Mouse (Mus musculus): ENCODE data around the gene Gm867. TPM values are rescaled to one million over a fixed set of nuclear protein-coding genes. Genes with fewer than 3 reads are reported as not detected.

The Gm867 gene
- polyA plus RNA-seq, 1 experiment: 1.3 TPM

- Histone ChIP-seq H3K4me1 (ENCODE audit: control insufficient read depth, insufficient read depth, low read length) (no peaks in the 10 kb centered on the region), H3K27ac (ENCODE audit: insufficient read depth, low read depth, low read length) (peak overlapping the region; percentile 75), H3K4me3 (ENCODE audit: insufficient read depth, low read depth, low read length) (no peak overlapping the region), H3K36me3 (ENCODE audit: control insufficient read depth, insufficient read depth, low read length) (no peaks in the 10 kb centered on the region), H3K27me3 (replicated peaks; ENCODE audit: control insufficient read depth, insufficient read depth, low read length) (no peaks in the 10 kb centered on the region)
- 48% methylated on average over 11 of the region's 11 CpGs for WGBS
- TF ChIP-seq POLR2A (IDR thresholded peaks at IDR 0.05; ENCODE audit: low read depth, low read length) (no peak), CTCF (conservative IDR thresholded peaks at IDR 0.05; ENCODE audit: insufficient read depth, insufficient read length, low read depth, low read length) (no peak)
- peak; percentile 68 for DNase-seq
These were observed 3.7 kb upstream of the Gm867 start for GRCm38 (mm10) chr10:75944066-75944772.

- H3K27ac ChIP-seq (ENCODE audit: insufficient read depth, low read depth, low read length): peak within 1 kb of the TSS; percentile 75
- WGBS: 83% methylated on average over 15 of the region's 15 CpGs
- no peaks in the 10 kb centered on the region for H3K4me1 ChIP-seq (ENCODE audit: control insufficient read depth, insufficient read depth, low read length)
- no peak within 1 kb of the TSS for H3K4me3 ChIP-seq (ENCODE audit: insufficient read depth, low read depth, low read length)
- TF ChIP-seq CTCF (conservative IDR thresholded peaks at IDR 0.05; ENCODE audit: insufficient read depth, insufficient read length, low read depth, low read length): no peak
- no peak for TF ChIP-seq POLR2A (IDR thresholded peaks at IDR 0.05; ENCODE audit: low read depth, low read length)
- DNase-seq: no peak
- H3K27me3 ChIP-seq (replicated peaks; ENCODE audit: control insufficient read depth, insufficient read depth, low read length): no peaks in the 10 kb centered on the region
- H3K36me3 ChIP-seq (ENCODE audit: control insufficient read depth, insufficient read depth, low read length): no peaks in the 10 kb centered on the region
These were observed 2.4 kb upstream of the Gm867 start, which contains the start of gene Vpreb3 for GRCm38 (mm10) chr10:75942736-75943477. Vpreb3 (plus strand) TSS chr10:75943057.

DNA sequence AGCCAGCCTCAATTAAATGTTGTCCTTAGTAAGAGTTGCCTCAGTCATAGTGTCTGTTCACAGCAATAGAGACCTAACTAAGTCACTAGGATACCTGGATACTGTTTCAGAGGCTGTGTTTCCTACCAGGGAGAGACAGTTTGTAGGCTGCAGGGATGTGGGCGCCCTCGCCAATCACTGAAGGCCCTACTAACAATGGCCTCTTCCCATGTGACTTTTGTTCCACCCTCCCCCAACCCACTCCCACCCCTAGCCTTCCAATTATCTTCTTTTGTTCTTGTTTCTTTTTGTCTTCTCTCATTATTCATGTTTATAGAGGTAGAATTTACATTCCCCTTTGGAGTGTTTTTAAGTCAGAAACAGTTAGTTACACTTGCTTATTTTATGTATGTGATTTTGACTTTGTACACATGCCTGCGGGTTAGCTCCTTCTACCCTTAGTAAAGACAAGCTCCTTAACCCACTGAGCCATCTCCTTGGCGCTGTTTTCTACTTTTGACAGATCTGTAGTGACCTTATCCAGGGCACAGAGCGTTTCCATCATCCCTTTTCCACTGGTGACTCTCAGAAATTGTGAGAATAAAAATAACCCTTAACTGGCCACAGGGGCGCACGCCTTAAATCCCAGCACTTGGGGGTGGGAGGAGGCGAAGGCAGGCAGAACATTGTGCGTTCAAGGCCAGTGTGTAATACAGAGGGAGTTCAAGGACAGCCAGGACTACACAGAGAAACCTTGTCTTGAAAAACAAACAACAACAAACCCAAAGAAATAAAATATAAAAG is 761 bp upstream of the Gm867 start:
- TF ChIP-seq POLR2A (IDR thresholded peaks at IDR 0.05; ENCODE audit: low read depth, low read length): no peak
- 82% methylated on average over 9 of the region's 9 CpGs for WGBS
- Histone ChIP-seq H3K27ac (ENCODE audit: insufficient read depth, low read depth, low read length) (no peak overlapping the region), H3K4me3 (ENCODE audit: insufficient read depth, low read depth, low read length) (no peak overlapping the region), H3K4me1 (ENCODE audit: control insufficient read depth, insufficient read depth, low read length) (no peaks in the 10 kb centered on the region; the same call in 1 of the 2 replicates), H3K36me3 (ENCODE audit: control insufficient read depth, insufficient read depth, low read length) (no peaks in the 10 kb centered on the region), H3K27me3 (replicated peaks; ENCODE audit: control insufficient read depth, insufficient read depth, low read length) (no peaks in the 10 kb centered on the region)
- DNase-seq: no peak

GRCm38 (mm10) chr10:75939481-75940234 is 814 bp downstream of the Gm867 start:
- WGBS: 50% methylated on average over 9 of the region's 9 CpGs
- Histone ChIP-seq H3K27me3 (replicated peaks; ENCODE audit: control insufficient read depth, insufficient read depth, low read length) (no peaks in the 10 kb centered on the region), H3K4me1 (ENCODE audit: control insufficient read depth, insufficient read depth, low read length) (peaks cover 5% of the 10 kb centered on the region; the same call in 1 of the 2 replicates), H3K4me3 (ENCODE audit: insufficient read depth, low read depth, low read length) (no peak overlapping the region), H3K27ac (ENCODE audit: insufficient read depth, low read depth, low read length) (0 out of 2 replicates have a peak overlapping the region, but pooled peaks have one; percentile 26), H3K36me3 (ENCODE audit: control insufficient read depth, insufficient read depth, low read length) (no peaks in the 10 kb centered on the region)
- TF ChIP-seq CTCF (conservative IDR thresholded peaks at IDR 0.05; ENCODE audit: insufficient read depth, insufficient read length, low read depth, low read length): no peak
- TF ChIP-seq POLR2A (IDR thresholded peaks at IDR 0.05; ENCODE audit: low read depth, low read length): no peak
- DNase-seq: no peak

GRCm38 (mm10) chr10:75937851-75938643 is 2.4 kb downstream of the Gm867 start:
- TF ChIP-seq POLR2A (IDR thresholded peaks at IDR 0.05; ENCODE audit: low read depth, low read length) (no peak), CTCF (conservative IDR thresholded peaks at IDR 0.05; ENCODE audit: insufficient read depth, insufficient read length, low read depth, low read length) (no peak)
- 43% methylated on average over 10 of the region's 10 CpGs for WGBS
- DNase-seq: peak; percentile 53
- Histone ChIP-seq H3K27ac (ENCODE audit: insufficient read depth, low read depth, low read length) (peak overlapping the region; percentile 24; the same call in 1 of the 2 replicates), H3K27me3 (replicated peaks; ENCODE audit: control insufficient read depth, insufficient read depth, low read length) (no peaks in the 10 kb centered on the region), H3K4me1 (ENCODE audit: control insufficient read depth, insufficient read depth, low read length) (peaks cover 5% of the 10 kb centered on the region; the same call in 1 of the 2 replicates), H3K36me3 (ENCODE audit: control insufficient read depth, insufficient read depth, low read length) (no peaks in the 10 kb centered on the region), H3K4me3 (ENCODE audit: insufficient read depth, low read depth, low read length) (no peak overlapping the region)

Data from kidney, adult 2 months (tissue).